Mouse (Mus musculus) urinary bladder, postnatal 10 days (tissue): ENCODE results near the gene Pcdh9.
A peak's percentile ranks its signal among the peaks of the same experiment; 100 is the strongest.

Source experiments
- DNase-seq: peaks from one replicate; pipeline ENCODE4 v3.0.0; 2022; ENCODE audit warnings: low spot score

Pcdh9 gene

GRCm38 (mm10) chr14:93374181-93374580, 516.3 kb downstream of the Pcdh9 start:
- no peak for DNase-seq

- DNase-seq = no peak
Observed at GRCm38 (mm10) chr14:93354150-93354549, 536.3 kb downstream of the Pcdh9 start.

- no peak for DNase-seq
Observed at GRCm38 (mm10) chr14:93350906-93351305, 539.6 kb downstream of the Pcdh9 start.

DNA sequence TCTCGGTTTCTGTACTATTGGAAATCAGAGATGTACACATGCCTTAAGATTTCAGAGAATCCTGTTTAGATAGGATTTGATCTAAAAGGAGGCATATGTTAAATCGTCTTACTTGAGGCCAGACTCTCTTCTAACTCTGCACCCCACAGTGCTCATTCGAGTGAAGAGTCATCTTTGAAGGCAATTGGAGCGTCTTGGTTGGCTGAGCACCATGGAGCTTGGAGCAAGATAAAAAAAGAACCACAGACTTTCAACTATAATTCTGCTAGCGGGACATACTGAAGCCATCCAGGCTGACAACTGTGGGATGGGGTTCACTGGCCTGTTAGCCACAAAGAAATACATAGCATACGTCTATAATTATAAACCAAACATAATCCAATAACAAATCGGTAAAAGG, 541.3 kb downstream of the Pcdh9 start:
- DNase-seq = no peak

DNA sequence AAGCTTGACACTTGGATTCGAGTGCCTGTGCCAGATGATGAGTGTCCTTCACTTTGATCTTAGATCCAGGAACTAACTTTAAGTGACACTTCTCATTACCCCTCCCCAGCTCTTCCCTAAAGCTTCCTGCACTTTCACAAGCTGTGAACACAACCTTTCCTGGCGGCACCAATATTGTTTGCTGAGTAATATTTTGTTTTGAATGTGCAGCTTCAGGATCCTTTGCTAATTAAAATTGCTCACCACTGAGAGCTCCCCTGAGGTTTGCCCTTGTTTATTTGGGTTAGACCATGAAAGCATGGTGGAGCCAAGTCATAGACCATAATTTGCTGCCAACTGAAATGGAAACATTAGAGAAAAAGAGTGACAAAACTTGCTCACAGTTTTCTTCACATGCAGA, 543.4 kb downstream of the Pcdh9 start:
- no peak for DNase-seq

- no peak for DNase-seq
Observed at GRCm38 (mm10) chr14:93342781-93343180, 547.7 kb downstream of the Pcdh9 start.

- DNase-seq = no peak
Observed at GRCm38 (mm10) chr14:93341390-93341789, 549.1 kb downstream of the Pcdh9 start.

GRCm38 (mm10) chr14:93329247-93329646, 561.2 kb downstream of the Pcdh9 start:
- no peak for DNase-seq

- DNase-seq = no peak
Observed at GRCm38 (mm10) chr14:93317393-93317792, 573.1 kb downstream of the Pcdh9 start.

DNA sequence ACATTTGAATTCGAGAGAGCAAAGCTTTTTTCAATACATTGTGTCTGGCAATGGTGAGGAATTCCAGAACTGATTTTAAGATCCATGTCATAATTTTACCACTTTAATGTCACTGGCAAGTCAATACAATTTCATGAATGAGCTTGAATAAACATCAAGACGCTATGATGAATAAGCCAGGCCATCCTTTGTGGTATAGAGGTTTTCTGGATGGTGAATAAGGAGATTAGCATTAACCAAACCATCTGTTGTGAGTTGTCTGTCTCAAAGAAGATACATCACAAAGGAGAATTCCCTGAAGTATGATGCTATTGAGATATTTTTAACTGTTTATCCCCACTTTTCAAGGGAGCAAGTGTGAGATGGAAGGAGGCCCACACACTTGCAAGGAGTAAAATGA, 602.1 kb downstream of the Pcdh9 start:
- no peak for DNase-seq

GRCm38 (mm10) chr14:93287642-93288041, 602.8 kb downstream of the Pcdh9 start:
- DNase-seq = no peak

- no peak for DNase-seq
Observed at GRCm38 (mm10) chr14:93285136-93285535, 605.3 kb downstream of the Pcdh9 start.

- no peak for DNase-seq
Observed at GRCm38 (mm10) chr14:93284009-93284408, 606.5 kb downstream of the Pcdh9 start.

- no peak for DNase-seq
Observed at GRCm38 (mm10) chr14:93275661-93276060, 614.8 kb downstream of the Pcdh9 start.

DNA sequence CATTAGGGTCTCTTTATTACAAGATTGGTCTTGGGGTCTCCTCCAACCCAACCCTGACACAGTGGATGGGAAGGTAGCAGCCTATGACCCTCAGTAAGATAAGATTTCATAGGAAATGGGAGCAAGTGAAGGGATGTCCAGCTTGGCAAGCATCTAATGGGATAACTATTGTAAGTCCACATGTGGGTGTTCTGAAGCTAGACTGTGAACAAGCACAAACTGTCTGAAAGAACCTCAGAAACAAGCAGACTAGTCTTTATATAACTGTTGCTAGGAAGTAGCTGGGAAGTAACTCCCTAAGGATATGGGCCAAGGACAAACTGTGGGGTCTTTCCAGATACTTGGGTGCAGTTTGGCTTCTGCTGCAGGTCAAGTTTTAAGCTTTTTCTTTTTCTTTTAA, 615.7 kb downstream of the Pcdh9 start:
- DNase-seq = no peak

- DNase-seq = no peak
Observed at GRCm38 (mm10) chr14:93253411-93253810, 637.1 kb downstream of the Pcdh9 start.

- DNase-seq = no peak
Observed at GRCm38 (mm10) chr14:93240263-93240662, 650.2 kb downstream of the Pcdh9 start.

GRCm38 (mm10) chr14:93234333-93234732, 656.1 kb downstream of the Pcdh9 start:
- no peak for DNase-seq

DNA sequence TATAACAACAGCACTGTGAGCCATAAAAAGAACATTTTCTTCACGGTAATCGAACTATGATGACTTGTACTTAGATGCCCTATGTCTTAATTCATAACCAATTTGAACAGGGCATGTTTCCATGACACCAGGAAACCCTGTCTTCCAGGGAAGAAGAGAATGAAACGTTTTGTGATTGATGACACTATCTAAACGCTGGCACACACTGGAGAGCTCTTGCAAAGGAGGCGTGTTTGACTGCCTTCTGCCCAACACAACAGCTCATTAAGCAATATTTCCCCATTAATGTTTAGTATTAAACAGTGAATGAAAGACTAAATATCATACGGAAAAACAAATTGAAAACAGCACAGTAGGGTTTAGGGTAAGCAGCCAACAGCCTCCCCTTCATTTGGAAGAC, 656.9 kb downstream of the Pcdh9 start:
- no peak for DNase-seq

GRCm38 (mm10) chr14:93214846-93215245, 675.6 kb downstream of the Pcdh9 start:
- peak; percentile 97 for DNase-seq

GRCm38 (mm10) chr14:93199791-93200190, 690.7 kb downstream of the Pcdh9 start:
- DNase-seq = no peak

DNA sequence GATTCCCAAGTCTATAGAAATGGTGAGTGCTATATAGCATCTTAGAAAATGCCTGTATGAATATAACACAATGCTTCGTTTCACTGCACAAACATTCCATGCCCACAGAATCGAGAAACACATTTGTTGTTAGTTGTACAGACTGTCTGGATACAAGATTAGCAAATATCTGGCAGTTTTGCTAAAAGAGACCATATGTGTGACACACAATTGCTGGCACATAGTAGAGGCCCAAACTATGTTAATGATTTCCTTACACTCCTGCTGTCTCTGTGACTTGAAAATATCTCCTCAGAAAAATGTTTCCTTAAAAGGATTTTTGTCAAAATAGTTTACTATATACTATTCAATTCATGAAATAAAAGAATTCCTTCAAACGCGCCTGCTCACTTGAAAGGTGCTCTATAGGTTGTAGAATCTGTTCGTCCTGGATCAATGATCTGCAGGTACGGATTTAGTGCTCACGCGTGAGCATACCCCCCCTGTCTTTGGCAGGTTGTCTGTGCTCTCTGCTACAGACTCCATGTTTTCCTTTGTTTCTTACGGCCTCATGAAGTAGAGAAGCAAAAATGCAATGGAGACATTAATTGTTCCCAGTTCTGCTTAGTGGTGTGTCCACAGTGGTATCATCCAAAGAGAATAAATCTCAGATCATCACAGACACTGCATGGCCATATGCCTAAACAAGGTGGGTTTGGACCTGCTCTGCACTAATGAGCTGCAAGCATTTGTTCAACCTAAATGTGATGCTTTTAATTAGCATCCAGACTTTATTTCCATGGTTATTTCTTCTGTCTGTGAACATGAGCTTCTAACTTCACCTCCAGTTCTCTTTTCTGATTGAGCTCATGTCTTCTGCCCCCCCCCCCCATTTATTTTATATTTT, 707.6 kb downstream of the Pcdh9 start:
- DNase-seq = no peak

GRCm38 (mm10) chr14:93169201-93169600, 721.3 kb downstream of the Pcdh9 start:
- no peak for DNase-seq

DNA sequence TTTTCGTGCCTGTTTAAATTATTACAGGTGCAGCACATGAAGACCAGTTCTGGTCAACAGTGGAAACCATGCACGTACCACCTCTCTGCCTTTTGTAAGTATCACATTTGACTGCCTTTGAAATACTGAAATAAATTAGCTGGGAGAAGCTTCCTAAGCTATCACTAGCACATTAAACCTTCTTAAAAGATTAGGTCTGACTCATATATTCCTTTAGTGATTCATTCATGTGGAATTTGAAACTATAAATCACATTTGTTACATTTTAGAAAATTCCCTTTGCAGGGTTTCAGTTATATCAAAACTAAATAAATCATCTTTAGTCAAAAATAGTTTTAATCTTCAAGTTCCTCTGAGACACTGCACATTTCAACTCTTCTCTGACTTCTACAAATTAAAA, 722.1 kb downstream of the Pcdh9 start:
- DNase-seq = no peak
